Mouse (Mus musculus): ENCODE measurements around the gene Lyzl4.

The Lyzl4 gene

GRCm38 (mm10) chr9:121653668-121654067, 11.8 kb upstream of the Lyzl4 start:
- DNase-seq (ENCODE audit: low spot score in 2 of 2), result no peak

GRCm38 (mm10) chr9:121647026-121647425, 5.1 kb upstream of the Lyzl4 start:
- no peak for DNase-seq (ENCODE audit: low spot score in 2 of 2)

GRCm38 (mm10) chr9:121644855-121645254, 3.0 kb upstream of the Lyzl4 start:
- no peak for DNase-seq (ENCODE audit: low spot score in 2 of 2)

- DNase-seq (ENCODE audit: low spot score in 2 of 2), result peak; percentile 62 to 79
These were observed 695 bp upstream of the Lyzl4 start, which contains the start of gene Vipr1 for GRCm38 (mm10) chr9:121642401-121643181. Gene Vipr1 (plus strand): TSS chr9:121642716.

GRCm38 (mm10) chr9:121641235-121641915, 521 bp downstream of the Lyzl4 start:
- no peak for DNase-seq (ENCODE audit: low spot score in 2 of 2)

- no peak for DNase-seq (ENCODE audit: low spot score in 2 of 2)
These were observed 2.1 kb downstream of the Lyzl4 start for GRCm38 (mm10) chr9:121639790-121640189.

- no peak for DNase-seq (ENCODE audit: low spot score in 2 of 2)
These were observed 5.9 kb downstream of the Lyzl4 start for GRCm38 (mm10) chr9:121635835-121636576.

GRCm38 (mm10) chr9:121633306-121633705, 8.6 kb downstream of the Lyzl4 start:
- DNase-seq (ENCODE audit: low spot score in 2 of 2), result no peak

- DNase-seq (ENCODE audit: low spot score in 2 of 2), result no peak
These were observed 9.0 kb downstream of the Lyzl4 start for GRCm38 (mm10) chr9:121632891-121633290.

GRCm38 (mm10) chr9:121631946-121632345, 9.9 kb downstream of the Lyzl4 start:
- no peak for DNase-seq (ENCODE audit: low spot score in 2 of 2)

GRCm38 (mm10) chr9:121630627-121631026, 11.3 kb downstream of the Lyzl4 start:
- no peak for DNase-seq (ENCODE audit: low spot score in 2 of 2)

GRCm38 (mm10) chr9:121624920-121625319, 17.0 kb downstream of the Lyzl4 start:
- DNase-seq (ENCODE audit: low spot score in 2 of 2), result no peak

GRCm38 (mm10) chr9:121623235-121623634, 18.7 kb downstream of the Lyzl4 start:
- no peak for DNase-seq (ENCODE audit: low spot score in 2 of 2)

- no peak for DNase-seq (ENCODE audit: low spot score in 2 of 2)
These were observed 22.5 kb downstream of the Lyzl4 start for GRCm38 (mm10) chr9:121619441-121619840.

GRCm38 (mm10) chr9:121616471-121616870, 25.4 kb downstream of the Lyzl4 start:
- peak; percentile 35 to 69 for DNase-seq (ENCODE audit: low spot score in 2 of 2)

GRCm38 (mm10) chr9:121614241-121614757, 27.6 kb downstream of the Lyzl4 start:
- no peak for DNase-seq (ENCODE audit: low spot score in 2 of 2)

GRCm38 (mm10) chr9:121613192-121613591, 28.7 kb downstream of the Lyzl4 start:
- DNase-seq (ENCODE audit: low spot score in 2 of 2), result no peak

- DNase-seq (ENCODE audit: low spot score in 2 of 2), result no peak
These were observed 32.5 kb downstream of the Lyzl4 start for GRCm38 (mm10) chr9:121609381-121609780.

- no peak for DNase-seq (ENCODE audit: low spot score in 2 of 2)
These were observed 35.3 kb downstream of the Lyzl4 start for GRCm38 (mm10) chr9:121606498-121607096.

GRCm38 (mm10) chr9:121605414-121606278, 36.2 kb downstream of the Lyzl4 start:
- DNase-seq (ENCODE audit: low spot score in 2 of 2), result peak; percentile 44 to 69

GRCm38 (mm10) chr9:121602381-121602780, 39.5 kb downstream of the Lyzl4 start:
- no peak for DNase-seq (ENCODE audit: low spot score in 2 of 2)
